Mouse (Mus musculus) G1E (cell line): Measurements from ENCODE around the gene Lrmda. TPM values are rescaled to one million over a fixed set of nuclear protein-coding genes. Genes with fewer than 3 reads are reported as not detected.

ENCODE experiments used
- ATAC-seq: 2 replicates; pipeline ENCODE4 v1.8.0; 2016; ENCODE audit warnings: mild to moderate bottlenecking; ENCODE audit not compliant: insufficient number of reproducible peaks, poor library complexity, low FRiP score, severe bottlenecking; ENCODE audit errors: extremely low read depth
- DNase-seq: peaks from one replicate; pipeline ENCODE4 v3.0.0; 2012; ENCODE audit warnings: low spot score
- H3K27me3 ChIP-seq: 2 replicates; pipeline ENCODE4 v1.6.1; 2012; ENCODE audit warnings: mild to moderate bottlenecking, low read length, inconsistent platforms; ENCODE audit not compliant: insufficient read depth
- H3K36me3 ChIP-seq: replicated peaks from 2 replicates; pipeline ENCODE3; 2012; ENCODE audit warnings: mild to moderate bottlenecking, inconsistent platforms
- H3K4me1 ChIP-seq: 2 replicates; pipeline ENCODE4 v1.6.1; 2012; ENCODE audit warnings: low read depth, low read length, inconsistent platforms, mixed read lengths; ENCODE audit not compliant: insufficient read depth
- H3K4me3 ChIP-seq: 2 replicates; pipeline ENCODE4 v1.5.1; 2012; ENCODE audit warnings: low read depth, mild to moderate bottlenecking, inconsistent platforms, low read length, moderate library complexity, mixed read lengths
- H3K9me3 ChIP-seq: replicated peaks from 2 replicates; pipeline ENCODE4 v1.6.1; 2012; ENCODE audit warnings: inconsistent platforms
- CTCF ChIP-seq: IDR thresholded peaks from 2 replicates; pipeline ENCODE4 v1.5.1; 2012; ENCODE audit warnings: low read depth, low read length, inconsistent platforms, mixed read lengths
- GATA1 ChIP-seq: IDR thresholded peaks from 2 replicates; pipeline ENCODE4 v1.6.1; 2012; ENCODE audit warnings: borderline replicate concordance, low read length, inconsistent platforms, mixed read lengths
- GATA2 ChIP-seq: IDR thresholded peaks from 2 replicates; pipeline ENCODE4 v1.6.1; 2012; ENCODE audit warnings: low read depth, low read length, inconsistent platforms, borderline replicate concordance
- POLR2AphosphoS5 ChIP-seq: IDR thresholded peaks from 2 replicates; pipeline ENCODE4 v1.6.1; 2012; ENCODE audit warnings: low read depth, low read length, inconsistent platforms; ENCODE audit not compliant: insufficient replicate concordance
- TAL1 ChIP-seq: conservative IDR thresholded peaks from 2 replicates; pipeline ENCODE4 v1.6.1; 2012; ENCODE audit warnings: low read depth, low read length, inconsistent platforms, mixed read lengths
- polyA plus RNA-seq: library from polyadenylated mRNA; stranded (reverse); fragments of >175 nt; gene quantifications from 2 replicates; pipeline ENCODE4 v1.2.3, GENCODE M21; 2012
- total RNA-seq, 2 experiments: library from RNA; stranded (forward) in 1 of 2; stranded (reverse) in 1 of 2; fragments of 200-1000 nt in 1 of 2; fragments of >200 nt in 1 of 2; fragmentation: Nextera tagmentation in 1 of 2; gene quantifications; 2 replicates each; pipeline ENCODE4 v1.2.3; 2014 to 2017

Gene Lrmda
- total and polyA plus RNA-seq, 3 experiments, result not detected

- H3K36me3 ChIP-seq, result no peaks in the 10 kb centered on the region
- no peaks in the 10 kb centered on the region for H3K4me1 ChIP-seq
- DNase-seq (no peak), ATAC-seq (no peak)
- TF ChIP-seq CTCF (no peak), GATA1 (no peak), POLR2AphosphoS5 (no peak), GATA2 (no peak), TAL1 (no peak)
- 0 out of 2 replicates have a peak, but pooled peaks cover 7% of the 10 kb centered on the region for H3K9me3 ChIP-seq
- H3K4me3 ChIP-seq, result no peak overlapping the region
- H3K27me3 ChIP-seq, result no peaks in the 10 kb centered on the region
Measured at GRCm38 (mm10) chr14:22288179-22288578, 268.7 kb downstream of the Lrmda start.

DNA sequence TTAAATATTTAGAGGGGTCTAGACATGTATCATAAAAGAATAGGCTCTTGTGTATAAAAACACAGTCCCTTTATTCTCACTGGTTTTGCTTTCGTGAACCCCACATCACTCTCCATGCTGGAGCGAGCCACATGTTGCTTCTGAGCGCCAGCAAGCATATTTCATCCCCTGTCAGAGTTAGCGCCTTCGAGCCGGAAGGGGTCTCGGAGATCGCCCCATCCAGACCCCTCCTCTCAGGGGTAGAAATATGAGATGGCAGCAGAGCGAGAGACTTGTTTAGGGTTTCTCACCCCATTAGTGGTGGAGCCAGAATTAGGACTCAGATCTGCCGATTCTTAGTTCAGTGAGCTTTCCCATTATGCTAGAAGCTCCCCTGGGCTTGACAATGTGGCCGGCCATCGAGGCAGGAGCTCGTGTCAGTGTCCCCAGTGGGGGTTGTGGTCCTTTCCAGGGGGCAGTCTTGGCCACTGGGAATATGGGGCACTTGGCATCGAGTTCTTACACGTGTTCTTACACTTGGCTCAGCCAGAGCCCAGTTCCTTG is 269.9 kb downstream of the Lrmda start:
- no peak for ATAC-seq
- Histone ChIP-seq H3K36me3 (no peaks in the 10 kb centered on the region), H3K9me3 (0 out of 2 replicates have a peak, but pooled peaks cover 5% of the 10 kb centered on the region), H3K27me3 (no peaks in the 10 kb centered on the region), H3K4me3 (no peak overlapping the region), H3K4me1 (no peaks in the 10 kb centered on the region)
- DNase-seq, result no peak
- no peak for TF ChIP-seq GATA1
- TF ChIP-seq POLR2AphosphoS5, result no peak
- no peak for TF ChIP-seq CTCF
- TF ChIP-seq TAL1, result no peak
- no peak for TF ChIP-seq GATA2

DNA sequence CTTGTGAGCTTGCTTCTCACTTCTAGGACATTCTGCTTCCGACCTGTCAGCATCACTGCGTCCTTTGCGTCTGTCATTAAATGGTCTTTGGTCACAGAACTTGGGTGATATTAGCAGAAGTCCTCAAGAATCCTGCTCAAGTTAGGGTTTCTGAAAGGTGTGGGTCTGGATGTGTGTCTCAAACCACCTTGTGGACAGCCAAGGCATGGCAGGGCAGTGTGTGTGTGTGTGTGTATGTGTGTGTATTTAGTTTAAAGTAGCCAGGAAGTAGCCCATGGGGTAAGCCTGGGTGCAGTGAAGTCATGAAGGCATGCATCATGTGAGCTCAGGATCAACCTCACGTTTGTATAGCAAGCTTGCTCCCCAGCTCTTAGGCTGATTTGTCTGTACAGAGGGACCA is 274.9 kb downstream of the Lrmda start:
- H3K4me3 ChIP-seq, result no peak overlapping the region
- DNase-seq, result no peak
- no peaks in the 10 kb centered on the region for H3K4me1 ChIP-seq
- TF ChIP-seq POLR2AphosphoS5 (no peak), TAL1 (no peak), CTCF (no peak), GATA2 (no peak)
- no peaks in the 10 kb centered on the region for H3K27me3 ChIP-seq
- no peaks in the 10 kb centered on the region for H3K36me3 ChIP-seq
- no peaks in the 10 kb centered on the region for H3K9me3 ChIP-seq
- ATAC-seq, result no peak

GRCm38 (mm10) chr14:22296655-22297239 is 277.2 kb downstream of the Lrmda start:
- Histone ChIP-seq H3K27me3 (no peaks in the 10 kb centered on the region), H3K4me1 (no peaks in the 10 kb centered on the region), H3K4me3 (no peak overlapping the region), H3K9me3 (no peaks in the 10 kb centered on the region), H3K36me3 (no peaks in the 10 kb centered on the region)
- TF ChIP-seq GATA1 (no peak), TAL1 (no peak), CTCF (no peak), POLR2AphosphoS5 (no peak), GATA2 (no peak)
- ATAC-seq (no peak), DNase-seq (no peak)

GRCm38 (mm10) chr14:22306759-22307158 is 287.2 kb downstream of the Lrmda start:
- Histone ChIP-seq H3K4me1 (no peaks in the 10 kb centered on the region), H3K36me3 (no peaks in the 10 kb centered on the region), H3K9me3 (no peaks in the 10 kb centered on the region; the same call in 1 of the 2 replicates), H3K27me3 (no peaks in the 10 kb centered on the region), H3K4me3 (no peak overlapping the region)
- ATAC-seq (no peak), DNase-seq (no peak)
- TF ChIP-seq CTCF, result no peak
- TF ChIP-seq POLR2AphosphoS5, result no peak
- TF ChIP-seq TAL1, result no peak
- no peak for TF ChIP-seq GATA1
- no peak for TF ChIP-seq GATA2

DNA sequence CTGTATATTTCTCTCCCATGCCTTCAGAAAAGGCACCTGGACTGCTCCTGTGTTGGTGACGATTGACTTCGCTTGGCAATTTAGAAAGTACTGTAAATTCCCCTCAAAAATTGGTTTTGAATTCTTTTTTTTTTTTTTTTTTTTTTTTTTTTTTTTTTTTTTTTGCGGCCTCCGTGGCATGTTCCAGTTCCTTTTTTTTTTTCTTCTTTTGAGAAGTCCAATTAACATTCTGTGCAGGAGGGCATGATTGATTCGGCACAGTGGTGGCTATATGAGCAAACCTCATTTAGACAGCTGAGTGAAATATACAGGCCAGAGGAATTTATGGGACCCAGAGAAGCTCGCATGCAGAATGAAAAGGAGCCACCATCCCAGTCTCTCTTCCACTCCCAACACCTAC is 288.5 kb downstream of the Lrmda start:
- Histone ChIP-seq H3K9me3 (no peaks in the 10 kb centered on the region; the same call in 1 of the 2 replicates), H3K27me3 (no peaks in the 10 kb centered on the region), H3K36me3 (no peaks in the 10 kb centered on the region), H3K4me1 (no peaks in the 10 kb centered on the region), H3K4me3 (no peak overlapping the region)
- no peak for ATAC-seq
- TF ChIP-seq GATA1 (no peak), POLR2AphosphoS5 (no peak), CTCF (no peak), GATA2 (no peak), TAL1 (no peak)
- no peak for DNase-seq
